Mouse (Mus musculus) stomach, postnatal 0 days (tissue): Measurements from ENCODE around the gene D430042O09Rik. TPM values are rescaled to one million over a fixed set of nuclear protein-coding genes. Genes with fewer than 3 reads are reported as not detected.

Source experiments
- ATAC-seq: fragments of 200-750 bp; cut with Nextera tagmentation; 2 replicates; pipeline ENCODE4 v1.8.0; 2017; ENCODE audit not compliant: low FRiP score, low TSS enrichment
- DNase-seq: peaks from one replicate; pipeline ENCODE4 v3.0.0-alpha.2; 2016; ENCODE audit warnings: low spot score
- H3K27ac ChIP-seq: fragments of 300-500 bp; sonication (generic); replicated peaks from 2 replicates; pipeline ENCODE4 v1.5.1; 2014; ENCODE audit warnings: mild to moderate bottlenecking, control low read depth
- H3K27me3 ChIP-seq: fragments of 300-500 bp; sonication (generic); 2 replicates; pipeline ENCODE4 v1.6.1; 2014; ENCODE audit warnings: low read length; ENCODE audit not compliant: control insufficient read depth, insufficient read depth
- H3K36me3 ChIP-seq: fragments of 300-500 bp; sonication (generic); 2 replicates; pipeline ENCODE4 v1.6.1; 2014; ENCODE audit warnings: low read length, mixed read lengths; ENCODE audit not compliant: control insufficient read depth, insufficient read depth
- H3K4me1 ChIP-seq: fragments of 300-500 bp; sonication (generic); replicated peaks from 2 replicates; pipeline ENCODE4 v1.6.1; 2014; ENCODE audit warnings: antibody characterized with exemption; ENCODE audit not compliant: control insufficient read depth, insufficient read depth
- H3K4me2 ChIP-seq: fragments of 300-500 bp; sonication (generic); replicated peaks from 2 replicates; pipeline ENCODE4 v1.6.1; 2014; ENCODE audit warnings: low read depth, mild to moderate bottlenecking, control low read depth, moderate library complexity
- H3K4me3 ChIP-seq: fragments of 300-500 bp; sonication (generic); 2 replicates; pipeline ENCODE4 v1.5.1; 2014; ENCODE audit warnings: low read depth, low read length, control low read depth
- H3K9ac ChIP-seq: fragments of 300-500 bp; sonication (generic); 2 replicates; pipeline ENCODE4 v1.6.1; 2014; ENCODE audit warnings: mild to moderate bottlenecking, low read length, control low read depth, mixed read lengths
- H3K9me3 ChIP-seq: fragments of 300-500 bp; sonication (generic); 2 replicates; pipeline ENCODE4 v1.6.1; 2016; ENCODE audit warnings: low read length; ENCODE audit not compliant: control insufficient read depth
- CTCF ChIP-seq: IDR thresholded peaks from 2 replicates; pipeline ENCODE4 v1.5.1; 2016; ENCODE audit warnings: antibody characterized with exemption, low read depth, mild to moderate bottlenecking, moderate library complexity
- EP300 ChIP-seq: optimal IDR thresholded peaks from 2 replicates; pipeline ENCODE3; 2016; ENCODE audit warnings: antibody characterized with exemption
- WGBS: fragments of 180-500 bp; shearing (Covaris S2); extraction: QIAGEN DNeasy Blood & Tissue Kit; methylation state at CpG from one replicate; pipeline ENCODE4 v1.1.7; 2014; 5-methylcytosine and 5-hydroxymethylcytosine counted together
- polyA plus RNA-seq: library from polyadenylated mRNA; unstranded; fragments of >200 nt; fragmentation: Nextera tagmentation; extraction: Ambion mirVana; gene quantifications from 2 replicates; pipeline ENCODE4 v1.2.1, GENCODE M21; 2015

The D430042O09Rik gene
- polyA plus RNA-seq, 1 experiment from 2014 or later = 2.1 TPM

- Histone ChIP-seq H3K36me3 (peaks cover 3% of the 10 kb centered on the region; the same call in 1 of the 2 replicates), H3K9ac (no peak overlapping the region), H3K4me3 (no peak overlapping the region), H3K4me1 (0 out of 2 replicates have a peak, but pooled peaks cover 2% of the 10 kb centered on the region), H3K27ac (no peak overlapping the region), H3K27me3 (no peaks in the 10 kb centered on the region), H3K4me2 (no peak overlapping the region), H3K9me3 (no peaks in the 10 kb centered on the region)
- peak; percentile 79 for TF ChIP-seq CTCF
- no peak for TF ChIP-seq EP300
- peak; percentile 36; the same call in 1 of the 2 replicates for ATAC-seq
- DNase-seq = peak; percentile 42
- WGBS = 62% methylated on average over 9 of the region's 9 CpGs
These were observed 59.5 kb downstream of the D430042O09Rik start for GRCm38 (mm10) chr7:125766976-125767831.

- Histone ChIP-seq H3K4me1 (no peaks in the 10 kb centered on the region), H3K9me3 (no peaks in the 10 kb centered on the region), H3K4me3 (no peak overlapping the region), H3K27me3 (no peaks in the 10 kb centered on the region), H3K4me2 (no peak overlapping the region), H3K27ac (no peak overlapping the region), H3K36me3 (peaks cover 7% of the 10 kb centered on the region), H3K9ac (no peak overlapping the region)
- ATAC-seq (0 out of 2 replicates have a peak, but pooled peaks have one; percentile 53), DNase-seq (peak; percentile 47)
- 74% methylated on average over 13 of the region's 13 CpGs for WGBS
- TF ChIP-seq EP300 (no peak), CTCF (no peak)
These were observed 65.4 kb downstream of the D430042O09Rik start for GRCm38 (mm10) chr7:125772961-125773571.

GRCm38 (mm10) chr7:125783206-125783605 lies 75.5 kb downstream of the D430042O09Rik start:
- DNase-seq = no peak
- 88% methylated on average over 1 of the region's 1 CpGs for WGBS
- H3K9ac ChIP-seq = no peak overlapping the region
- H3K4me3 ChIP-seq = no peak overlapping the region
- H3K4me2 ChIP-seq = no peak overlapping the region
- TF ChIP-seq EP300 (no peak), CTCF (peak; percentile 53)
- H3K27ac ChIP-seq = no peak overlapping the region
- 0 out of 2 replicates have a peak, but pooled peaks cover 2% of the 10 kb centered on the region for H3K4me1 ChIP-seq
- H3K36me3 ChIP-seq = no peaks in the 10 kb centered on the region; the same call in 1 of the 2 replicates
- no peaks in the 10 kb centered on the region for H3K27me3 ChIP-seq
- no peak for ATAC-seq
- H3K9me3 ChIP-seq = no peaks in the 10 kb centered on the region

- H3K36me3 ChIP-seq = no peaks in the 10 kb centered on the region; the same call in 1 of the 2 replicates
- H3K9me3 ChIP-seq = no peaks in the 10 kb centered on the region
- H3K4me3 ChIP-seq = no peak overlapping the region
- H3K4me2 ChIP-seq = no peak overlapping the region
- DNase-seq (no peak), ATAC-seq (no peak)
- 0 out of 2 replicates have a peak overlapping the region, but pooled peaks have one; percentile 45 for H3K27ac ChIP-seq
- H3K27me3 ChIP-seq = no peaks in the 10 kb centered on the region
- no peak for TF ChIP-seq CTCF
- TF ChIP-seq EP300 = no peak
- 0 out of 2 replicates have a peak, but pooled peaks cover 2% of the 10 kb centered on the region for H3K4me1 ChIP-seq
- no peak overlapping the region for H3K9ac ChIP-seq
- WGBS = 76% methylated on average over 5 of the region's 5 CpGs
These were observed 78.4 kb downstream of the D430042O09Rik start for GRCm38 (mm10) chr7:125786105-125786504.

GRCm38 (mm10) chr7:125787046-125787445 lies 79.4 kb downstream of the D430042O09Rik start:
- H3K36me3 ChIP-seq = no peaks in the 10 kb centered on the region; the same call in 1 of the 2 replicates
- 0 out of 2 replicates have a peak, but pooled peaks cover 2% of the 10 kb centered on the region for H3K4me1 ChIP-seq
- no peak overlapping the region for H3K4me3 ChIP-seq
- peak overlapping the region; percentile 81 for H3K27ac ChIP-seq
- peak overlapping the region; percentile 17; the same call in 1 of the 2 replicates for H3K4me2 ChIP-seq
- TF ChIP-seq CTCF = no peak
- no peak for TF ChIP-seq EP300
- no peak overlapping the region for H3K9ac ChIP-seq
- WGBS = 56% methylated on average over 7 of the region's 7 CpGs
- H3K27me3 ChIP-seq = no peaks in the 10 kb centered on the region
- DNase-seq (no peak), ATAC-seq (peak; percentile 32; the same call in 1 of the 2 replicates)
- no peaks in the 10 kb centered on the region for H3K9me3 ChIP-seq
